Mouse (Mus musculus): ENCODE measurements around the gene Nrcam.

Gene Nrcam

GRCm38 (mm10) chr12:44357881-44358280 lies 29.2 kb downstream of the Nrcam start:
- in situ Hi-C loops (cut with MboI, MseI), result no loop called here

GRCm38 (mm10) chr12:44371076-44371710 lies 42.5 kb downstream of the Nrcam start:
- in situ Hi-C loops (cut with MboI, MseI), result no loop called here

- in situ Hi-C loops (cut with MboI, MseI), result no loop called here
These were observed 47.3 kb downstream of the Nrcam start for GRCm38 (mm10) chr12:44375956-44376355.

- in situ Hi-C loops (cut with MboI, MseI), result no loop called here
These were observed 49.9 kb downstream of the Nrcam start for GRCm38 (mm10) chr12:44378431-44379161.

- in situ Hi-C loops (cut with MboI, MseI), result no loop called here
These were observed 52.1 kb downstream of the Nrcam start for GRCm38 (mm10) chr12:44380805-44381204.

GRCm38 (mm10) chr12:44386398-44386797 lies 57.7 kb downstream of the Nrcam start:
- in situ Hi-C loops (cut with MboI, MseI), result no loop called here

- in situ Hi-C loops (cut with MboI, MseI), result no loop called here
These were observed 59.5 kb downstream of the Nrcam start for GRCm38 (mm10) chr12:44388220-44388619.

- in situ Hi-C loops (cut with MboI, MseI), result no loop called here
These were observed 61.9 kb downstream of the Nrcam start for GRCm38 (mm10) chr12:44390391-44391137.

GRCm38 (mm10) chr12:44394901-44395300 lies 66.2 kb downstream of the Nrcam start:
- in situ Hi-C loops (cut with MboI, MseI), result no loop called here

- in situ Hi-C loops (cut with MboI, MseI), result no loop called here
These were observed 69.1 kb downstream of the Nrcam start for GRCm38 (mm10) chr12:44397782-44398181.

GRCm38 (mm10) chr12:44402134-44402533 lies 73.4 kb downstream of the Nrcam start:
- in situ Hi-C loops (cut with MboI, MseI), result no loop called here

- in situ Hi-C loops (cut with MboI, MseI), result no loop called here
These were observed 74.6 kb downstream of the Nrcam start for GRCm38 (mm10) chr12:44403270-44403669.

- in situ Hi-C loops (cut with MboI, MseI), result no loop called here
These were observed 75.2 kb downstream of the Nrcam start for GRCm38 (mm10) chr12:44403731-44404424.

- in situ Hi-C loops (cut with MboI, MseI), result no loop called here
These were observed 81.1 kb downstream of the Nrcam start for GRCm38 (mm10) chr12:44409786-44410185.

GRCm38 (mm10) chr12:44411031-44411430 lies 82.3 kb downstream of the Nrcam start:
- in situ Hi-C loops (cut with MboI, MseI), result no loop called here

- in situ Hi-C loops (cut with MboI, MseI), result no loop called here
These were observed 93.6 kb downstream of the Nrcam start for GRCm38 (mm10) chr12:44422154-44422866.

GRCm38 (mm10) chr12:44422867-44423255 lies 94.2 kb downstream of the Nrcam start:
- in situ Hi-C loops (cut with MboI, MseI), result no loop called here

GRCm38 (mm10) chr12:44424011-44424410 lies 95.3 kb downstream of the Nrcam start:
- in situ Hi-C loops (cut with MboI, MseI), result no loop called here

GRCm38 (mm10) chr12:44425040-44425439 lies 96.4 kb downstream of the Nrcam start:
- in situ Hi-C loops (cut with MboI, MseI), result no loop called here

GRCm38 (mm10) chr12:44430335-44430734 lies 101.7 kb downstream of the Nrcam start:
- in situ Hi-C loops (cut with MboI, MseI), result no loop called here

GRCm38 (mm10) chr12:44430996-44431395 lies 102.3 kb downstream of the Nrcam start:
- in situ Hi-C loops (cut with MboI, MseI), result no loop called here

All from T-helper 17 cell (primary cell).